Comparison of ENCODE assay signal across 7 mouse cellular contexts in the genomic region with DNA sequence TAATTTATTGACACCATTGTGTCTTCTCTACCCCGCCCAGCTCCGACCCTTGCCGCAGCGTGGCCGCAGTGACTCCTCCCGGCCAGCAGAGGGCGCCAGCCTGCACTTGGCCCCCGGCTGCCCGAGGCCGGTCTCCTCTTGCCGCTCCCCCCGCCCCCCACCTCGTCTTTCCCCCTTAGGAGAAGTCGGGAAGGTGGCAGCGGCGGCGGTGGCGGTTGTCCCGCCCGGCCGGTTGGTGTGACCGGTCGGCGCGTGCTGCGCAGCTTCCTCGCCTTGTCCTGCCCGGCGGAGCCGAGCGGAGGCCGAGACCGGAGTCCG. TPM values are rescaled to one million over a fixed set of nuclear protein-coding genes. Genes with fewer than 3 reads are reported as not detected.
DNase-seq lines count a peak whose midpoint lies in the region; ATAC-seq lines count a peak whose summit lies in the region.

Gene Agfg1, plus strand, starts transcription at position 188 of the 318 bp plus-strand sequence.

- intact Hi-C loops in left cerebral cortex, postnatal 36 days (cut with DNase I) = loop anchor here (5.0 kb wide), 3 partner anchors 37 to 53 kb away; no protein-coding TSS in a partner anchor

- H3K9ac ChIP-seq in intestine, embryonic 16.5 days (ENCODE audit: low read depth, low read length) = peak within 1 kb of the TSS; percentile 95
- H3K9ac ChIP-seq in midbrain, embryonic 11.5 days (ENCODE audit: low read length) = peak within 1 kb of the TSS; percentile 97

- H3K36me3 ChIP-seq in intestine, embryonic 16.5 days (ENCODE audit: control insufficient read depth, insufficient read depth, low read length) = no peaks in the 10 kb centered on the region
- H3K36me3 ChIP-seq in midbrain, embryonic 11.5 days (ENCODE audit: control insufficient read depth, insufficient read depth, low read length) = no peaks in the 10 kb centered on the region

- ATAC-seq in intestine, embryonic 16.5 days = peak; percentile 88
- peak; percentile 92 for ATAC-seq in midbrain, embryonic 11.5 days (ENCODE audit: low FRiP score)

- peak within 1 kb of the TSS; percentile 85 for H3K27ac ChIP-seq in intestine, embryonic 16.5 days (ENCODE audit: low read length)
- peak within 1 kb of the TSS; percentile 73; the same call in 1 of the 2 replicates for H3K27ac ChIP-seq in midbrain, embryonic 11.5 days (ENCODE audit: low read depth, low read length)

- H3K9me3 ChIP-seq in intestine, embryonic 16.5 days (ENCODE audit: control insufficient read depth, low read length) = no peaks in the 10 kb centered on the region
- H3K9me3 ChIP-seq in midbrain, embryonic 11.5 days (ENCODE audit: control insufficient read depth, low read length) = no peaks in the 10 kb centered on the region

- peak within 1 kb of the TSS; percentile 96 for H3K4me3 ChIP-seq in intestine, embryonic 16.5 days (ENCODE audit: low read length)
- peak within 1 kb of the TSS; percentile 99 for H3K4me3 ChIP-seq in midbrain, embryonic 11.5 days (ENCODE audit: low read depth, low read length)

- no peaks in the 10 kb centered on the region for H3K27me3 ChIP-seq in intestine, embryonic 16.5 days (replicated peaks; ENCODE audit: control insufficient read depth, insufficient read depth, low read length)
- H3K27me3 ChIP-seq in midbrain, embryonic 11.5 days (ENCODE audit: control insufficient read depth, insufficient read depth, low read length) = no peaks in the 10 kb centered on the region

- H3K4me1 ChIP-seq in intestine, embryonic 16.5 days (ENCODE audit: control insufficient read depth, insufficient read depth, low read length) = peaks cover 11% of the 10 kb centered on the region; the same call in 1 of the 2 replicates
- H3K4me1 ChIP-seq in midbrain, embryonic 11.5 days (ENCODE audit: control insufficient read depth, insufficient read depth, low read length) = peaks cover 10% of the 10 kb centered on the region

- 0% methylated on average over 33 of the region's 34 CpGs for WGBS in intestine, embryonic 16.5 days
- 1% methylated on average over 34 of the region's 34 CpGs for WGBS in midbrain, embryonic 11.5 days

- peak within 1 kb of the TSS; percentile 74 for H3K4me2 ChIP-seq in intestine, embryonic 16.5 days (ENCODE audit: low read depth, low read length)
- H3K4me2 ChIP-seq in midbrain, embryonic 11.5 days = peak within 1 kb of the TSS; percentile 75

- peak; percentile 88 for DNase-seq in adrenal gland, adult 8-10 months
- peak; percentile 97 for DNase-seq in embryo, embryonic 9.5 days (ENCODE audit: extremely low spot score)
- DNase-seq in gastrocnemius, postnatal 4 days (ENCODE audit: low spot score in 2 of 2) = peak; percentile 89 to 93
- peak; percentile 92 to 95 for DNase-seq in left cerebral cortex, postnatal 36 days (ENCODE audit: low spot score in 2 of 2)
- peak; percentile 100 for DNase-seq in midbrain, embryonic 11.5 days (ENCODE audit: low spot score, missing footprints)
- DNase-seq in skeletal muscle tissue, adult 2 months (ENCODE audit: low read depth, low spot score) = peak; percentile 75

RNA-seq across cellular contexts. Expression of gene Agfg1, which starts in this region (rescaled TPM):
- total RNA-seq in adrenal gland, adult 8-10 months (2022) = 10 to 100 TPM; 42.8 to 63.0 (median 58.2) TPM
- 10 to 100 TPM; 37.1 to 41.4 TPM for total RNA-seq in gastrocnemius, postnatal 4 days (2021)
- polyA plus RNA-seq in intestine, embryonic 16.5 days (2015; fragmentation: Nextera tagmentation; extraction: Ambion mirVana) = 14.1 and 31.8 TPM in 2 replicates
- 10 to 100 TPM; 75.9 to 81.3 TPM for total RNA-seq in left cerebral cortex, postnatal 36 days (2021)
- polyA plus RNA-seq in midbrain, embryonic 11.5 days (2014; fragmentation: Nextera tagmentation; extraction: Ambion mirVana) = 48.7 and 49.3 TPM in 2 replicates

Comparison
In these comparisons a context has a peak if more than half of its experiments do, and no peak if none do; other contexts are left out.
1. Peak in every context shown above with its lines: DNase-seq, ATAC-seq, H3K4me3 ChIP-seq and H3K27ac ChIP-seq.